Mouse (Mus musculus): ENCODE measurements around the gene Gm18596. TPM values are rescaled to one million over a fixed set of nuclear protein-coding genes. Genes with fewer than 3 reads are reported as not detected.
"Not testable (repeated sequence)": the region's sequence is repeated elsewhere in the genome, so short reads cannot be mapped to it uniquely, and the experiment has no call there.

The Gm18596 gene
- polyA plus RNA-seq (2015; fragmentation: Nextera tagmentation; extraction: Ambion mirVana) = not detected in 2 replicates

GRCm38 (mm10) chr10:77741924-77742688, at the start of gene Gm18596:
TSS of gene Gm18596 (minus strand) at chr10:77742638.
- H3K27me3 ChIP-seq (ENCODE audit: control insufficient read depth, insufficient read depth, low read depth, low read length); H3K36me3 ChIP-seq (ENCODE audit: control insufficient read depth, insufficient read depth, low read length); H3K4me1 ChIP-seq (replicated peaks; ENCODE audit: control insufficient read depth, insufficient read depth, low read length); H3K27ac ChIP-seq (ENCODE audit: low read length); H3K9ac ChIP-seq (ENCODE audit: low read length); H3K4me3 ChIP-seq (ENCODE audit: low read length); ATAC-seq (ENCODE audit: low read depth); H3K4me2 ChIP-seq (ENCODE audit: low read depth, low read length); H3K9me3 ChIP-seq (ENCODE audit: control insufficient read depth, low read length): not testable (repeated sequence)
- WGBS = 57% methylated on average over 4 of the region's 5 CpGs

- no peak overlapping the region for H3K4me3 ChIP-seq (ENCODE audit: low read length)
- H3K9ac ChIP-seq (ENCODE audit: low read length) = no peak overlapping the region
- no peaks in the 10 kb centered on the region for H3K4me1 ChIP-seq (replicated peaks; ENCODE audit: control insufficient read depth, insufficient read depth, low read length)
- H3K4me2 ChIP-seq (ENCODE audit: low read depth, low read length) = no peak overlapping the region
- ATAC-seq (ENCODE audit: low read depth) = no peak
- H3K9me3 ChIP-seq (ENCODE audit: control insufficient read depth, low read length) = no peaks in the 10 kb centered on the region
- no peaks in the 10 kb centered on the region for H3K27me3 ChIP-seq (ENCODE audit: control insufficient read depth, insufficient read depth, low read depth, low read length)
- H3K27ac ChIP-seq (ENCODE audit: low read length) = no peak overlapping the region
- 66% methylated on average over 2 of the region's 2 CpGs for WGBS
- no peaks in the 10 kb centered on the region for H3K36me3 ChIP-seq (ENCODE audit: control insufficient read depth, insufficient read depth, low read length)
Measured at GRCm38 (mm10) chr10:77788621-77789020, 46.2 kb upstream of the Gm18596 start.

GRCm38 (mm10) chr10:77787876-77788275, 45.4 kb upstream of the Gm18596 start, which contains the start of gene Gm7137:
TSS of gene Gm7137 (minus strand) at chr10:77788200.
- H3K4me3 ChIP-seq (ENCODE audit: low read length); ATAC-seq (ENCODE audit: low read depth); H3K9me3 ChIP-seq (ENCODE audit: control insufficient read depth, low read length); H3K27me3 ChIP-seq (ENCODE audit: control insufficient read depth, insufficient read depth, low read depth, low read length); H3K4me1 ChIP-seq (replicated peaks; ENCODE audit: control insufficient read depth, insufficient read depth, low read length); H3K4me2 ChIP-seq (ENCODE audit: low read depth, low read length); H3K27ac ChIP-seq (ENCODE audit: low read length); H3K9ac ChIP-seq (ENCODE audit: low read length); H3K36me3 ChIP-seq (ENCODE audit: control insufficient read depth, insufficient read depth, low read length): not testable (repeated sequence)
- no CpG with 5 or more reads among the region's 1 CpGs for WGBS

GRCm38 (mm10) chr10:77783396-77783795, 41.0 kb upstream of the Gm18596 start:
- WGBS = 100% methylated on average over 1 of the region's 3 CpGs
- H3K27me3 ChIP-seq (ENCODE audit: control insufficient read depth, insufficient read depth, low read depth, low read length); H3K36me3 ChIP-seq (ENCODE audit: control insufficient read depth, insufficient read depth, low read length); H3K4me2 ChIP-seq (ENCODE audit: low read depth, low read length); H3K4me1 ChIP-seq (replicated peaks; ENCODE audit: control insufficient read depth, insufficient read depth, low read length); H3K4me3 ChIP-seq (ENCODE audit: low read length); H3K9ac ChIP-seq (ENCODE audit: low read length); H3K9me3 ChIP-seq (ENCODE audit: control insufficient read depth, low read length); H3K27ac ChIP-seq (ENCODE audit: low read length); ATAC-seq (ENCODE audit: low read depth): not testable (repeated sequence)

GRCm38 (mm10) chr10:77782442-77782841, 40.0 kb upstream of the Gm18596 start, which contains the start of gene Gm3250:
TSS of gene Gm3250 (minus strand) at chr10:77782542.
- H3K4me2 ChIP-seq (ENCODE audit: low read depth, low read length); H3K9ac ChIP-seq (ENCODE audit: low read length); H3K27me3 ChIP-seq (ENCODE audit: control insufficient read depth, insufficient read depth, low read depth, low read length); H3K4me1 ChIP-seq (replicated peaks; ENCODE audit: control insufficient read depth, insufficient read depth, low read length); H3K27ac ChIP-seq (ENCODE audit: low read length); H3K9me3 ChIP-seq (ENCODE audit: control insufficient read depth, low read length); H3K36me3 ChIP-seq (ENCODE audit: control insufficient read depth, insufficient read depth, low read length); ATAC-seq (ENCODE audit: low read depth); H3K4me3 ChIP-seq (ENCODE audit: low read length): not testable (repeated sequence)
- 29% methylated on average over 1 of the region's 1 CpGs for WGBS

- H3K36me3 ChIP-seq (ENCODE audit: control insufficient read depth, insufficient read depth, low read length); H3K4me1 ChIP-seq (replicated peaks; ENCODE audit: control insufficient read depth, insufficient read depth, low read length); H3K27ac ChIP-seq (ENCODE audit: low read length); H3K27me3 ChIP-seq (ENCODE audit: control insufficient read depth, insufficient read depth, low read depth, low read length); H3K9me3 ChIP-seq (ENCODE audit: control insufficient read depth, low read length); ATAC-seq (ENCODE audit: low read depth); H3K9ac ChIP-seq (ENCODE audit: low read length); H3K4me2 ChIP-seq (ENCODE audit: low read depth, low read length); H3K4me3 ChIP-seq (ENCODE audit: low read length): not testable (repeated sequence)
- 56% methylated on average over 1 of the region's 1 CpGs for WGBS
Measured at GRCm38 (mm10) chr10:77776844-77777243, 34.4 kb upstream of the Gm18596 start, which contains the start of gene Gm7138. TSS of gene Gm7138 (minus strand) at chr10:77776944.

- not testable (repeated sequence) for H3K9me3 ChIP-seq (ENCODE audit: control insufficient read depth, low read length); H3K4me3 ChIP-seq (ENCODE audit: low read length); ATAC-seq (ENCODE audit: low read depth); H3K27me3 ChIP-seq (ENCODE audit: control insufficient read depth, insufficient read depth, low read depth, low read length); H3K36me3 ChIP-seq (ENCODE audit: control insufficient read depth, insufficient read depth, low read length); H3K4me1 ChIP-seq (replicated peaks; ENCODE audit: control insufficient read depth, insufficient read depth, low read length); H3K4me2 ChIP-seq (ENCODE audit: low read depth, low read length); H3K9ac ChIP-seq (ENCODE audit: low read length); H3K27ac ChIP-seq (ENCODE audit: low read length)
- WGBS = 60% methylated on average over 1 of the region's 3 CpGs
Measured at GRCm38 (mm10) chr10:77772142-77772541, 29.7 kb upstream of the Gm18596 start.

GRCm38 (mm10) chr10:77771225-77771624, 28.8 kb upstream of the Gm18596 start, which contains the start of gene Gm3238:
TSS of gene Gm3238 (minus strand) at chr10:77771325.
- not testable (repeated sequence) for ATAC-seq (ENCODE audit: low read depth); H3K4me1 ChIP-seq (replicated peaks; ENCODE audit: control insufficient read depth, insufficient read depth, low read length); H3K4me3 ChIP-seq (ENCODE audit: low read length); H3K9ac ChIP-seq (ENCODE audit: low read length); H3K9me3 ChIP-seq (ENCODE audit: control insufficient read depth, low read length); H3K27ac ChIP-seq (ENCODE audit: low read length); H3K36me3 ChIP-seq (ENCODE audit: control insufficient read depth, insufficient read depth, low read length); H3K27me3 ChIP-seq (ENCODE audit: control insufficient read depth, insufficient read depth, low read depth, low read length); H3K4me2 ChIP-seq (ENCODE audit: low read depth, low read length)
- no CpG with 5 or more reads among the region's 1 CpGs for whole genome bisulfite sequencing

GRCm38 (mm10) chr10:77769727-77770126, 27.3 kb upstream of the Gm18596 start:
- no peak for ATAC-seq (ENCODE audit: low read depth)
- Histone ChIP-seq H3K9me3 (ENCODE audit: control insufficient read depth, low read length) (no peaks in the 10 kb centered on the region), H3K36me3 (ENCODE audit: control insufficient read depth, insufficient read depth, low read length) (no peaks in the 10 kb centered on the region), H3K9ac (ENCODE audit: low read length) (no peak overlapping the region), H3K4me1 (replicated peaks; ENCODE audit: control insufficient read depth, insufficient read depth, low read length) (no peaks in the 10 kb centered on the region), H3K27ac (ENCODE audit: low read length) (no peak overlapping the region), H3K4me2 (ENCODE audit: low read depth, low read length) (no peak overlapping the region), H3K27me3 (ENCODE audit: control insufficient read depth, insufficient read depth, low read depth, low read length) (no peaks in the 10 kb centered on the region), H3K4me3 (ENCODE audit: low read length) (no peak overlapping the region)
- 86% methylated on average over 1 of the region's 1 CpGs for WGBS

Data from lung, embryonic 16.5 days (tissue).